ENCODE assay signal across 18 mouse cellular contexts in genomic region chr8:72215871-72216270, GRCm38 (mm10). TPM values are rescaled to one million over a fixed set of nuclear protein-coding genes. Genes with fewer than 3 reads are reported as not detected.
DNase-seq lines count a peak whose midpoint lies in the region; ATAC-seq and TF ChIP-seq lines count a peak whose summit lies in the region.
"Had no signal": no experiment of that assay in that cellular context is flagged by ENCODE, and none has a peak within 500 bp of the region (broad histone marks: within the 10 kb centered on the region; RNA-seq: fewer than 3 reads in every experiment).

No protein-coding gene starts in this region.

- H3K36me3 ChIP-seq in spleen, adult 2 months (ENCODE audit: control insufficient read depth, insufficient read depth, low read length) = no peaks in the 10 kb centered on the region
- no peaks in the 10 kb centered on the region for H3K36me3 ChIP-seq in splenic B cell, adult 2 months (ENCODE audit: control insufficient read depth, insufficient read depth, low read length, poor library complexity, severe bottlenecking)

- WGBS in spleen, adult 2 months = 8% methylated on average over 1 of the region's 1 CpGs

- DNase-seq in spleen, adult 2 months (ENCODE audit: low read depth in 1 of 2, low spot score in 2 of 2) = peak; percentile 47 to 52
- DNase-seq in spleen, adult 12 weeks (ENCODE audit: low spot score) = no peak
- DNase-seq in CD8-positive naive resting alpha-beta T cell, adult 2 months (ENCODE audit: low read depth in 2 of 2, low spot score in 2 of 2) = peak; percentile 19 to 26
- peak; percentile 73 for DNase-seq in splenic B cell, adult 2 months (ENCODE audit: low read depth, low spot score)
- DNase-seq in cerebellum, adult 8-10 months = no peak
- DNase-seq in left cerebral cortex, postnatal 14 days (ENCODE audit: low spot score in 2 of 2) = no peak
- DNase-seq: cerebellum, adult 2 months; spleen, adult 18-20 months had no signal

- H3K4me1 ChIP-seq in spleen, adult 2 months (ENCODE audit: control insufficient read depth, insufficient read depth, insufficient read length) = peaks cover 24% of the 10 kb centered on the region

- TF ChIP-seq CTCF in spleen, adult 2 months (IDR thresholded peaks at IDR 0.05; ENCODE audit: extremely low read depth, insufficient read depth, insufficient read length, insufficient replicate concordance) = no peak

- peak; percentile 65 to 71 for ATAC-seq in hematopoietic stem cell, adult 5-6 weeks (replicated peaks in 1 of 2; ENCODE audit: insufficient read depth in 1 of 2, low FRiP score in 2 of 2, low TSS enrichment in 1 of 2, low read depth in 1 of 2, poor library complexity in 2 of 2, severe bottlenecking in 2 of 2)
- ATAC-seq: hindbrain, embryonic 16.5 days had no signal

- no peak overlapping the region for H3K4me3 ChIP-seq in spleen, adult 2 months (ENCODE audit: extremely low read depth, insufficient read depth, insufficient read length)

- H3K27me3 ChIP-seq in spleen, adult 2 months (ENCODE audit: control insufficient read depth, insufficient read depth, low read length) = no peaks in the 10 kb centered on the region
- H3K27me3 ChIP-seq in splenic B cell, adult 2 months (ENCODE audit: control insufficient read depth, insufficient read depth, low read length, poor library complexity, severe bottlenecking) = no peaks in the 10 kb centered on the region

- H3K27ac ChIP-seq in spleen, adult 2 months (ENCODE audit: insufficient read depth, low read length) = peak overlapping the region; percentile 89

- intact Hi-C loops in left cerebral cortex, postnatal 14 days (cut with DNase I) = no loop called here

- TF ChIP-seq POLR2A in spleen, adult 2 months (IDR thresholded peaks at IDR 0.05; ENCODE audit: low read depth, low read length) = no peak

RNA-seq across cellular contexts. Expression of gene Gm11034, which starts 2.4 kb away (rescaled TPM):
- not detected in 2 replicates for polyA plus RNA-seq in spleen, adult 2 months (2012; rRNA removed)
- not detected in 2 replicates for total RNA-seq in hematopoietic stem cell, adult 5-6 weeks (2017)
- not detected for total RNA-seq in left cerebral cortex, postnatal 14 days (2021)
- total RNA-seq: G1E; gastrocnemius, postnatal 4 days; layer of hippocampus, adult 8-10 months had no signal
- polyA plus RNA-seq: brain, embryonic 14.5 days; cerebellum, adult 2 months; G1E; heart, postnatal 0 days; hindbrain, embryonic 16.5 days; kidney, embryonic 14.5 days; limb, embryonic 11.5 days; lung, embryonic 16.5 days had no signal

RNA-seq across cellular contexts. Expression of gene Cib3, which starts 3.2 kb away (rescaled TPM):
- polyA plus RNA-seq in spleen, adult 2 months (2012; rRNA removed) = 0.16 and 0.61 TPM in 2 replicates
- total RNA-seq in hematopoietic stem cell, adult 5-6 weeks (2017) = not detected in 2 replicates
- total RNA-seq in left cerebral cortex, postnatal 14 days (2021) = not detected
- total RNA-seq: G1E; gastrocnemius, postnatal 4 days had no signal
- polyA plus RNA-seq: brain, embryonic 14.5 days; cerebellum, adult 2 months; G1E; heart, postnatal 0 days; hindbrain, embryonic 16.5 days; kidney, embryonic 14.5 days; limb, embryonic 11.5 days had no signal

RNA-seq across cellular contexts. Expression of gene Fam32a, which starts 3.7 kb away (rescaled TPM):
- polyA plus RNA-seq in spleen, adult 2 months (2012; rRNA removed) = 29.8 and 31.3 TPM in 2 replicates
- total RNA-seq in hematopoietic stem cell, adult 5-6 weeks (2017) = 67.6 and 81.8 TPM in 2 replicates
- 10 to 100 TPM; 50.5 to 53.2 TPM for total RNA-seq in left cerebral cortex, postnatal 14 days (2021)

RNA-seq across cellular contexts. Expression of gene Ap1m1, which starts 23.9 kb away (rescaled TPM):
- 97.4 and 105 TPM in 2 replicates for polyA plus RNA-seq in spleen, adult 2 months (2012; rRNA removed)
- 70.2 and 79.2 TPM in 2 replicates for total RNA-seq in hematopoietic stem cell, adult 5-6 weeks (2017)
- total RNA-seq in left cerebral cortex, postnatal 14 days (2021) = 100 to 1,000 TPM; 100 to 104 TPM

RNA-seq across cellular contexts. Expression of gene Hsh2d, which starts 26.4 kb away (rescaled TPM):
- polyA plus RNA-seq in spleen, adult 2 months (2012; rRNA removed) = 16.6 and 21.4 TPM in 2 replicates
- total RNA-seq in hematopoietic stem cell, adult 5-6 weeks (2017) = 10.1 and 14.3 TPM in 2 replicates
- not detected for total RNA-seq in left cerebral cortex, postnatal 14 days (2021)
- total RNA-seq: gastrocnemius, postnatal 4 days had no signal
- polyA plus RNA-seq: hindbrain, embryonic 16.5 days; kidney, embryonic 14.5 days; limb, embryonic 11.5 days had no signal

Comparison
In these comparisons a context has a peak if more than half of its experiments do, and no peak if none do; other contexts are left out.
1. DNase-seq: peak in spleen, adult 2 months (2 of 2), CD8-positive naive resting alpha-beta T cell, adult 2 months (2 of 2) and splenic B cell, adult 2 months (single experiment); none in spleen, adult 12 weeks (single experiment), cerebellum, adult 8-10 months (single experiment) and left cerebral cortex, postnatal 14 days (0 of 2).